ENCODE assay signal across 7 mouse cellular contexts in genomic region chr2:145934339-145935231, GRCm38 (mm10). TPM values are rescaled to one million over a fixed set of nuclear protein-coding genes. Genes with fewer than 3 reads are reported as not detected.
DNase-seq lines count a peak whose midpoint lies in the region; ATAC-seq lines count a peak whose summit lies in the region.

Gene Cfap61, plus strand, starts transcription at chr2:145934784.
Gene Crnkl1, minus strand, starts transcription at chr2:145935014.

- H3K4me1 ChIP-seq in intestine, embryonic 16.5 days (ENCODE audit: control insufficient read depth, insufficient read depth, low read length): peaks cover 6% of the 10 kb centered on the region
- H3K4me1 ChIP-seq in midbrain, embryonic 11.5 days (ENCODE audit: control insufficient read depth, insufficient read depth, low read length): peaks cover 7% of the 10 kb centered on the region

- peak within 1 kb of the TSS; percentile 80 for H3K4me3 ChIP-seq in intestine, embryonic 16.5 days (ENCODE audit: low read length)
- H3K4me3 ChIP-seq in midbrain, embryonic 11.5 days (ENCODE audit: low read depth, low read length): peak within 1 kb of the TSS; percentile 95

- H3K9ac ChIP-seq in intestine, embryonic 16.5 days (ENCODE audit: low read depth, low read length): peak within 1 kb of the TSS; percentile 71
- H3K9ac ChIP-seq in midbrain, embryonic 11.5 days (ENCODE audit: low read length): peak within 1 kb of the TSS; percentile 68

- under 1% methylated on average over 61 of the region's 61 CpGs for WGBS in intestine, embryonic 16.5 days
- under 1% methylated on average over 61 of the region's 61 CpGs for WGBS in midbrain, embryonic 11.5 days

- peaks cover 3% of the 10 kb centered on the region for H3K36me3 ChIP-seq in intestine, embryonic 16.5 days (ENCODE audit: control insufficient read depth, insufficient read depth, low read length)
- no peaks in the 10 kb centered on the region for H3K36me3 ChIP-seq in midbrain, embryonic 11.5 days (ENCODE audit: control insufficient read depth, insufficient read depth, low read length)

- H3K27ac ChIP-seq in intestine, embryonic 16.5 days (ENCODE audit: low read length): no peak within 1 kb of the TSS
- no peak within 1 kb of the TSS for H3K27ac ChIP-seq in midbrain, embryonic 11.5 days (ENCODE audit: low read depth, low read length)

- DNase-seq in adrenal gland, adult 8-10 months: peak; percentile 92
- DNase-seq in embryo, embryonic 9.5 days (ENCODE audit: extremely low spot score): peak; percentile 93
- peak; percentile 75 to 94 for DNase-seq in gastrocnemius, postnatal 4 days (ENCODE audit: low spot score in 2 of 2)
- peak; percentile 94 to 96 for DNase-seq in left cerebral cortex, postnatal 36 days (ENCODE audit: low spot score in 2 of 2)
- peak; percentile 100 for DNase-seq in midbrain, embryonic 11.5 days (ENCODE audit: low spot score, missing footprints)
- DNase-seq in skeletal muscle tissue, adult 2 months (ENCODE audit: low read depth, low spot score): peak; percentile 87

- H3K27me3 ChIP-seq in intestine, embryonic 16.5 days (replicated peaks; ENCODE audit: control insufficient read depth, insufficient read depth, low read length): no peaks in the 10 kb centered on the region
- H3K27me3 ChIP-seq in midbrain, embryonic 11.5 days (ENCODE audit: control insufficient read depth, insufficient read depth, low read length): no peaks in the 10 kb centered on the region

- no peaks in the 10 kb centered on the region for H3K9me3 ChIP-seq in intestine, embryonic 16.5 days (ENCODE audit: control insufficient read depth, low read length)
- H3K9me3 ChIP-seq in midbrain, embryonic 11.5 days (ENCODE audit: control insufficient read depth, low read length): no peaks in the 10 kb centered on the region

- ATAC-seq in intestine, embryonic 16.5 days: peak; percentile 99
- ATAC-seq in midbrain, embryonic 11.5 days (ENCODE audit: low FRiP score): peak; percentile 99

- intact Hi-C loops in left cerebral cortex, postnatal 36 days (cut with DNase I): no loop called here

- peak within 1 kb of the TSS; percentile 73 for H3K4me2 ChIP-seq in intestine, embryonic 16.5 days (ENCODE audit: low read depth, low read length)
- peak within 1 kb of the TSS; percentile 71 for H3K4me2 ChIP-seq in midbrain, embryonic 11.5 days

RNA-seq across cellular contexts. Expression of gene Cfap61, which starts in this region (rescaled TPM):
- total RNA-seq in adrenal gland, adult 8-10 months (2022): 10 to 100 TPM; 21.7 to 59.7 (median 35.5) TPM
- total RNA-seq in gastrocnemius, postnatal 4 days (2021): not detected
- polyA plus RNA-seq in intestine, embryonic 16.5 days (2015; fragmentation: Nextera tagmentation; extraction: Ambion mirVana): 0.51 and 0.67 TPM in 2 replicates
- 1 to 10 TPM; 3.4 to 4.7 TPM for total RNA-seq in left cerebral cortex, postnatal 36 days (2021)
- 0.87 and 1.2 TPM in 2 replicates for polyA plus RNA-seq in midbrain, embryonic 11.5 days (2014; fragmentation: Nextera tagmentation; extraction: Ambion mirVana)

RNA-seq across cellular contexts. Expression of gene Crnkl1, which starts in this region (rescaled TPM):
- 10 to 100 TPM; 25.1 to 35.7 (median 29.0) TPM for total RNA-seq in adrenal gland, adult 8-10 months (2022)
- total RNA-seq in gastrocnemius, postnatal 4 days (2021): 10 to 100 TPM; 17.8 to 20.4 TPM
- 16.9 and 20.4 TPM in 2 replicates for polyA plus RNA-seq in intestine, embryonic 16.5 days (2015; fragmentation: Nextera tagmentation; extraction: Ambion mirVana)
- 10 to 100 TPM; 19.1 to 23.3 TPM for total RNA-seq in left cerebral cortex, postnatal 36 days (2021)
- 44.2 and 46.6 TPM in 2 replicates for polyA plus RNA-seq in midbrain, embryonic 11.5 days (2014; fragmentation: Nextera tagmentation; extraction: Ambion mirVana)

Comparison
In these comparisons a context has a peak if more than half of its experiments do, and no peak if none do; other contexts are left out.
1. RNA of gene Cfap61 (total RNA-seq): 21.7 to 59.7 TPM in adrenal gland, adult 8-10 months and 3.4 to 4.7 TPM in left cerebral cortex, postnatal 36 days; not detected in gastrocnemius, postnatal 4 days; every median in the first group is over 4 times any median in the second.
2. RNA of gene Cfap61 (total RNA-seq): 21.7 to 59.7 TPM in adrenal gland, adult 8-10 months; 3.4 to 4.7 TPM in left cerebral cortex, postnatal 36 days; every median in the first group is over 4 times any median in the second.
3. Peak in every context shown above with its lines, with median percentiles within 50 percentile points of each other: DNase-seq.